Comparison of ENCODE assay signal across 18 mouse cellular contexts in the genomic region with DNA sequence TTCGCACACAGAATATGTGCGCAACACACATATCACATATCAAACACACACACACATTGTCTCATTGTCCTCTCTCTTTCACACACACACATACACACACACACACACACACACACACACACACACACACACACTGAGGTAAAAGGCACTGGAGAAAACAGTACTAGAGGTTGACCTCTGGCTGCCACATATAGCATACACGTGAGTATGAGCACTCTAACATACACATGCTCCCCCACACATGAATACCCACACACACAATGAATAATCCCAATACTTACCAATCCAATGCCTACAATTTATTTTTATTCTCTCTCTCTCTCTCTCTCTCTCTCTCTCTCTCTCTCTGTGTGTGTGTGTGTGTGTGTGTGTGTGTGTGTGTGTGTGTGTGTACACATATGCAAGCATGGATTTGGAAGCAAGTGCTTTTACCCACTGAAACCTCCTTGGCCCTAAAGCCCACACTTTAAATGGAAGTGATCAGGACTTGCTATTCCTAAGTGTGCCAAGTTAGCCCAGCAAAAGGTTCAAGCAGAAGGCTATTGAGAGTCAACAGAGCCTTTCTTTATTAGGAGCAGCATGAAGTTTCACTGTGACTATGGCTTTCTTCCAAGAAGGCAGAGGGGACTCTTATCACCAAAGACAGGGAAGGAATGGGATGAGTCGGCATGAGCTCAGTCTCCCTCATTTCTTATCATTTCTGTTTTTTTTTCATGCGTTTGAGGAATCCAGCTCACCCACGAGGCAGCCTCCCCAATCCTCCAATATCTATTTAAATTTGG. TPM values are rescaled to one million over a fixed set of nuclear protein-coding genes. Genes with fewer than 3 reads are reported as not detected.
DNase-seq lines count a peak whose midpoint lies in the region; ATAC-seq and TF ChIP-seq lines count a peak whose summit lies in the region.
"Had no signal": no experiment of that assay in that cellular context is flagged by ENCODE, and none has a peak within 500 bp of the region (broad histone marks: within the 10 kb centered on the region; RNA-seq: fewer than 3 reads in every experiment).

No protein-coding gene starts in this region.

- no peak for DNase-seq in heart, adult 9 months (ENCODE audit: low spot score in 2 of 2)
- DNase-seq in ES-E14 (ENCODE audit: low read depth, low spot score), result no peak
- peak; percentile 34 for DNase-seq in liver, postnatal 0 days
- no peak for DNase-seq in embryonic facial prominence, embryonic 10.5 days (ENCODE audit: low spot score)
- DNase-seq in urinary bladder, postnatal 14 days (ENCODE audit: low spot score), result no peak
- DNase-seq in frontal cortex, postnatal 14 days (ENCODE audit: low spot score in 2 of 2), result no peak
- DNase-seq: B cell, adult 2 months; cerebellum, postnatal 10 days; heart, adult 2 months had no signal

- H3K9me3 ChIP-seq in heart, embryonic 13.5 days, result no peaks in the 10 kb centered on the region
- H3K9me3 ChIP-seq in ES-E14 (ENCODE audit: control insufficient read depth, insufficient read depth, low read depth, low read length), result no peaks in the 10 kb centered on the region
- H3K9me3 ChIP-seq in liver, postnatal 0 days (ENCODE audit: low read length), result no peaks in the 10 kb centered on the region
- no peaks in the 10 kb centered on the region for H3K9me3 ChIP-seq in embryonic facial prominence, embryonic 10.5 days
- H3K9me3 ChIP-seq: embryonic facial prominence, embryonic 12.5 days; forebrain, embryonic 12.5 days; hindbrain, embryonic 10.5 days; limb, embryonic 10.5 days; midbrain, embryonic 12.5 days had no signal

- no peak overlapping the region for H3K4me3 ChIP-seq in heart, embryonic 13.5 days
- no peak overlapping the region for H3K4me3 ChIP-seq in ES-E14 (ENCODE audit: insufficient read depth in 1 of 2, low read depth in 1 of 2, low read length in 2 of 2, poor library complexity in 1 of 2, severe bottlenecking in 1 of 2)
- no peak overlapping the region for H3K4me3 ChIP-seq in liver, postnatal 0 days (ENCODE audit: low read depth, low read length)
- no peak overlapping the region for H3K4me3 ChIP-seq in embryonic facial prominence, embryonic 10.5 days
- H3K4me3 ChIP-seq: embryonic facial prominence, embryonic 12.5 days; forebrain, embryonic 12.5 days; heart, adult 2 months; hindbrain, embryonic 10.5 days; limb, embryonic 10.5 days; midbrain, embryonic 12.5 days had no signal

- TF ChIP-seq EP300 in liver, postnatal 0 days (IDR thresholded peaks at IDR 0.05; ENCODE audit: low read depth), result peak; percentile 98

- H3K9ac ChIP-seq in heart, embryonic 13.5 days, result no peak overlapping the region
- peak overlapping the region; percentile 11; the same call in 1 of the 2 replicates for H3K9ac ChIP-seq in ES-E14 (ENCODE audit: insufficient read depth, low read depth, low read length, poor library complexity, severe bottlenecking)
- peak overlapping the region; percentile 38; the same call in 1 of the 2 replicates for H3K9ac ChIP-seq in liver, postnatal 0 days (replicated peaks)
- H3K9ac ChIP-seq: embryonic facial prominence, embryonic 12.5 days; forebrain, embryonic 12.5 days; midbrain, embryonic 12.5 days had no signal

- no peaks in the 10 kb centered on the region for H3K27me3 ChIP-seq in heart, embryonic 13.5 days (replicated peaks)
- no peaks in the 10 kb centered on the region for H3K27me3 ChIP-seq in liver, postnatal 0 days (ENCODE audit: insufficient read depth, low read length)
- H3K27me3 ChIP-seq in embryonic facial prominence, embryonic 10.5 days (replicated peaks; ENCODE audit: low read depth, poor library complexity, severe bottlenecking), result no peaks in the 10 kb centered on the region
- H3K27me3 ChIP-seq: embryonic facial prominence, embryonic 12.5 days; forebrain, embryonic 12.5 days; midbrain, embryonic 12.5 days had no signal

- TF ChIP-seq CTCF in liver, postnatal 0 days (IDR thresholded peaks at IDR 0.05; ENCODE audit: low read depth), result no peak

- in situ Hi-C loops in ES-E14 (cut with MboI; ENCODE audit: low sequenced_read_pairs in 2 of 2, unreplicated experiment in 2 of 2), result no loop called here

- H3K4me2 ChIP-seq in heart, embryonic 13.5 days, result no peak overlapping the region
- peak overlapping the region; percentile 51 for H3K4me2 ChIP-seq in liver, postnatal 0 days (ENCODE audit: low read depth, low read length)
- H3K4me2 ChIP-seq: embryonic facial prominence, embryonic 12.5 days; forebrain, embryonic 12.5 days; midbrain, embryonic 12.5 days had no signal

- no peaks in the 10 kb centered on the region for H3K36me3 ChIP-seq in heart, embryonic 13.5 days
- H3K36me3 ChIP-seq in ES-E14 (ENCODE audit: control insufficient read depth, insufficient read depth, low read length, poor library complexity, severe bottlenecking), result no peaks in the 10 kb centered on the region; the same call in 1 of the 2 replicates
- no peaks in the 10 kb centered on the region for H3K36me3 ChIP-seq in liver, postnatal 0 days (replicated peaks; ENCODE audit: insufficient read depth, low read length)
- no peaks in the 10 kb centered on the region for H3K36me3 ChIP-seq in embryonic facial prominence, embryonic 10.5 days (replicated peaks)
- H3K36me3 ChIP-seq: embryonic facial prominence, embryonic 12.5 days; forebrain, embryonic 12.5 days; hindbrain, embryonic 10.5 days; limb, embryonic 10.5 days; midbrain, embryonic 12.5 days had no signal

- H3K4me1 ChIP-seq in heart, embryonic 13.5 days, result peaks cover 8% of the 10 kb centered on the region; the same call in 1 of the 2 replicates
- H3K4me1 ChIP-seq in ES-E14 (ENCODE audit: control insufficient read depth in 2 of 2, insufficient read depth in 2 of 2, low read length in 2 of 2, poor library complexity in 1 of 2), result peaks cover 4 to 14% of the 10 kb centered on the region in 2 experiments; a peak in 3 of 4 replicates
- H3K4me1 ChIP-seq in liver, postnatal 0 days (ENCODE audit: insufficient read depth), result peaks cover 26% of the 10 kb centered on the region
- H3K4me1 ChIP-seq in embryonic facial prominence, embryonic 10.5 days, result no peaks in the 10 kb centered on the region
- H3K4me1 ChIP-seq: embryonic facial prominence, embryonic 12.5 days; forebrain, embryonic 12.5 days; hindbrain, embryonic 10.5 days; limb, embryonic 10.5 days; midbrain, embryonic 12.5 days had no signal

- no peak for ATAC-seq in heart, embryonic 13.5 days (ENCODE audit: extremely low read depth, insufficient number of reproducible peaks, low FRiP score, low TSS enrichment)
- peak; percentile 83 for ATAC-seq in erythroblast, adult 5-6 weeks (replicated peaks; ENCODE audit: low FRiP score, poor library complexity, severe bottlenecking)
- ATAC-seq in liver, postnatal 0 days, result peak; percentile 84
- ATAC-seq: intestine, embryonic 16.5 days had no signal

- WGBS in heart, embryonic 13.5 days, result 51% methylated on average over 6 of the region's 6 CpGs
- WGBS in liver, postnatal 0 days (ENCODE audit: insufficient replicate concordance), result 54% methylated on average over 6 of the region's 6 CpGs
- WGBS in embryonic facial prominence, embryonic 10.5 days, result 81% methylated on average over 6 of the region's 6 CpGs

- peak overlapping the region; percentile 17; the same call in 1 of the 2 replicates for H3K27ac ChIP-seq in heart, embryonic 13.5 days (replicated peaks)
- peak overlapping the region; percentile 80; the same call in 1 of the 2 replicates for H3K27ac ChIP-seq in ES-E14 (ENCODE audit: insufficient read depth, low read depth, low read length, poor library complexity, severe bottlenecking)
- H3K27ac ChIP-seq in liver, postnatal 0 days (ENCODE audit: low read depth), result peak overlapping the region; percentile 86
- H3K27ac ChIP-seq in embryonic facial prominence, embryonic 10.5 days (replicated peaks), result no peak overlapping the region
- H3K27ac ChIP-seq: embryonic facial prominence, embryonic 12.5 days; forebrain, embryonic 12.5 days; heart, adult 2 months; hindbrain, embryonic 10.5 days; kidney, postnatal 0 days; limb, embryonic 10.5 days; midbrain, embryonic 12.5 days had no signal

TF ChIP-seq in ES-E14, 5 proteins besides CTCF, POLR2A, EP300 and RAD21:
- TF ChIP-seq ZC3H11A (IDR thresholded peaks at IDR 0.05; ENCODE audit: borderline replicate concordance, low read depth, low read length) (no peak), ZNF384 (IDR thresholded peaks at IDR 0.05; ENCODE audit: low read depth, low read length) (no peak), CHD2 (IDR thresholded peaks at IDR 0.05; ENCODE audit: low read depth, low read length) (no peak), MAFK (IDR thresholded peaks at IDR 0.05; ENCODE audit: insufficient read depth, low read depth, low read length) (no peak), HCFC1 (IDR thresholded peaks at IDR 0.05; ENCODE audit: borderline replicate concordance, insufficient read depth, low read length) (no peak)

RNA-seq across cellular contexts. Expression of gene Mkrn1, which starts 8.9 kb away (rescaled TPM):
- 67.2 and 83.4 TPM in 2 replicates for polyA plus RNA-seq in heart, embryonic 13.5 days (2015; fragmentation: Nextera tagmentation; extraction: Ambion mirVana)
- total RNA-seq in ES-E14 (2012; rRNA removed), result 652 and 719 TPM in 2 replicates
- total RNA-seq in erythroblast, adult 5-6 weeks (2015; ENCODE audit: low replicate concordance), result 1,353 and 1,373 TPM in 2 replicates
- total RNA-seq in erythroblast, adult 5-6 weeks (2017; ENCODE audit: low replicate concordance), result 1,538 and 2,743 TPM in 2 replicates
- 154 and 170 TPM in 2 replicates for polyA plus RNA-seq in liver, postnatal 0 days (2015; fragmentation: Nextera tagmentation; extraction: Ambion mirVana)
- 46.4 and 51.2 TPM in 2 replicates for polyA plus RNA-seq in embryonic facial prominence, embryonic 10.5 days (2016; fragmentation: Nextera tagmentation; extraction: Ambion mirVana)

RNA-seq across cellular contexts. Expression of gene Rab19, which starts 48.2 kb away (rescaled TPM):
- polyA plus RNA-seq in heart, embryonic 13.5 days (2015; fragmentation: Nextera tagmentation; extraction: Ambion mirVana), result 0.41 and 0.84 TPM in 2 replicates
- 0.53 and 0.62 TPM in 2 replicates for total RNA-seq in ES-E14 (2012; rRNA removed)
- total RNA-seq in erythroblast, adult 5-6 weeks (2015; ENCODE audit: low replicate concordance), result 0.84 TPM in 1 of 2 replicates, not detected in the other
- total RNA-seq in erythroblast, adult 5-6 weeks (2017; ENCODE audit: low replicate concordance), result 0.26 and 2.9 TPM in 2 replicates
- 0.95 and 1.1 TPM in 2 replicates for polyA plus RNA-seq in liver, postnatal 0 days (2015; fragmentation: Nextera tagmentation; extraction: Ambion mirVana)
- 0.74 and 0.87 TPM in 2 replicates for polyA plus RNA-seq in embryonic facial prominence, embryonic 10.5 days (2016; fragmentation: Nextera tagmentation; extraction: Ambion mirVana)

RNA-seq across cellular contexts. Expression of gene Slc37a3, which starts 51.7 kb away (rescaled TPM):
- 33.0 and 34.4 TPM in 2 replicates for polyA plus RNA-seq in heart, embryonic 13.5 days (2015; fragmentation: Nextera tagmentation; extraction: Ambion mirVana)
- 45.2 and 66.4 TPM in 2 replicates for total RNA-seq in ES-E14 (2012; rRNA removed)
- 0.42 and 3.1 TPM in 2 replicates for total RNA-seq in erythroblast, adult 5-6 weeks (2015; ENCODE audit: low replicate concordance)
- total RNA-seq in erythroblast, adult 5-6 weeks (2017; ENCODE audit: low replicate concordance), result 1.7 and 9.2 TPM in 2 replicates
- polyA plus RNA-seq in liver, postnatal 0 days (2015; fragmentation: Nextera tagmentation; extraction: Ambion mirVana), result 13.9 and 16.0 TPM in 2 replicates
- polyA plus RNA-seq in embryonic facial prominence, embryonic 10.5 days (2016; fragmentation: Nextera tagmentation; extraction: Ambion mirVana), result 38.0 and 43.6 TPM in 2 replicates
